In the genomic region with DNA sequence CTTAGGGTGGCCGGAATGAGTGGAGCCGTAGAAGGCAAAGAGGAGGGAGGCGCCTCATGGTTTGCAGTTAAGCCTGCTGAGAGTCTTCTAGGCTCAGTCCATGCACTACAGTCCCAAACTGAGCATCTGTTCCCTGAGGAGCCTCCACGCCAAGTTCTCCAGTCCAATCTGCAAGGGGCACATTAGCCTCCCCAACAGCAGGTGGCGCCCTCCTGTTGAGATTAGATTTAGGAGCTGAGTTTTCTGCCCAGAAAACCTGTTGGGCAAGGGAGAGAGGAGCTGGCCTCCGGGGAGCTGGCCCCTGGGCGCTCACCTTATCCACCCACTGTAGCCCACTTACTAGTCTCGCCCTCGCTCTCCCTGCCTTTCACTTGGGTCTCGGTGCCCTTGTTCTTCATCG, we compare ENCODE assay signal across 8 mouse cellular contexts.
DNase-seq lines count a peak whose midpoint lies in the region; ATAC-seq and TF ChIP-seq lines count a peak whose summit lies in the region.

No protein-coding gene starts in this region.

- no peak for TF ChIP-seq POLR2A in lung, adult 2 months (IDR thresholded peaks at IDR 0.05; ENCODE audit: borderline replicate concordance, extremely low read depth, low read depth, low read length)
- no peak for TF ChIP-seq POLR2A in small intestine, adult 2 months (IDR thresholded peaks at IDR 0.05; ENCODE audit: low read depth, low read length)

- no peak overlapping the region for H3K9ac ChIP-seq in forebrain, embryonic 16.5 days (replicated peaks; ENCODE audit: low read depth, low read length)

- 0 out of 2 replicates have a peak, but pooled peaks cover 3% of the 10 kb centered on the region for H3K4me1 ChIP-seq in forebrain, embryonic 10.5 days
- no peaks in the 10 kb centered on the region for H3K4me1 ChIP-seq in forebrain, embryonic 16.5 days (replicated peaks; ENCODE audit: control insufficient read depth, insufficient read depth, low read length)
- H3K4me1 ChIP-seq in lung, adult 2 months (ENCODE audit: control insufficient read depth, insufficient read depth, low read length) = no peaks in the 10 kb centered on the region
- peaks cover 22% of the 10 kb centered on the region for H3K4me1 ChIP-seq in small intestine, adult 2 months (ENCODE audit: control insufficient read depth, insufficient read depth, insufficient read length, low read length)

- peaks cover 12% of the 10 kb centered on the region for H3K27me3 ChIP-seq in forebrain, embryonic 10.5 days (ENCODE audit: poor library complexity, severe bottlenecking)
- no peaks in the 10 kb centered on the region for H3K27me3 ChIP-seq in forebrain, embryonic 16.5 days (replicated peaks; ENCODE audit: control insufficient read depth, insufficient read depth, low read length)
- H3K27me3 ChIP-seq in small intestine, adult 2 months (ENCODE audit: control insufficient read depth, insufficient read depth, low read length) = no peaks in the 10 kb centered on the region

- H3K4me3 ChIP-seq in forebrain, embryonic 10.5 days = no peak overlapping the region
- H3K4me3 ChIP-seq in forebrain, embryonic 16.5 days (replicated peaks; ENCODE audit: low read length) = no peak overlapping the region
- H3K4me3 ChIP-seq in lung, adult 2 months (replicated peaks; ENCODE audit: extremely low read depth, low read depth, low read length) = no peak overlapping the region
- H3K4me3 ChIP-seq in small intestine, adult 2 months (ENCODE audit: low read depth, low read length) = peak overlapping the region; percentile 48

- no peaks in the 10 kb centered on the region for H3K9me3 ChIP-seq in forebrain, embryonic 10.5 days
- no peaks in the 10 kb centered on the region for H3K9me3 ChIP-seq in forebrain, embryonic 16.5 days (ENCODE audit: control insufficient read depth, low read length)

- no peak for DNase-seq in forebrain, embryonic 10.5 days (ENCODE audit: extremely low spot score, low spot score)
- peak; percentile 91 for DNase-seq in adipocyte (ENCODE audit: low spot score)
- DNase-seq in gastrocnemius, adult 8-10 months (ENCODE audit: low spot score in 2 of 2) = peak; percentile 43 to 58
- peak; percentile 70 for DNase-seq in kidney, postnatal 14 days
- DNase-seq in lung, adult 2 months = peak; percentile 79
- DNase-seq in urinary bladder, postnatal 36 days (ENCODE audit: low spot score in 2 of 2) = peak; percentile 78 to 83

- 86% methylated on average over 11 of the region's 11 CpGs for WGBS in forebrain, embryonic 10.5 days
- WGBS in forebrain, embryonic 16.5 days = 85% methylated on average over 11 of the region's 11 CpGs
- 69% methylated on average over 11 of the region's 11 CpGs for WGBS in lung, adult 2 months
- 36% methylated on average over 11 of the region's 11 CpGs for WGBS in small intestine, adult 2 months

- peak overlapping the region; percentile 31; the same call in 1 of the 2 replicates for H3K27ac ChIP-seq in forebrain, embryonic 10.5 days
- no peak overlapping the region for H3K27ac ChIP-seq in forebrain, embryonic 16.5 days (ENCODE audit: low read length)
- peak overlapping the region; percentile 94 for H3K27ac ChIP-seq in small intestine, adult 2 months (ENCODE audit: insufficient read depth, low read depth, low read length)

- peak; percentile 81 for TF ChIP-seq CTCF in lung, adult 2 months (IDR thresholded peaks at IDR 0.05; ENCODE audit: insufficient read depth, low read length)
- TF ChIP-seq CTCF in small intestine, adult 2 months (IDR thresholded peaks at IDR 0.05; ENCODE audit: extremely low read depth, insufficient read length, insufficient replicate concordance, low read depth, low read length) = peak; percentile 80; the same call in 1 of the 2 replicates

- ATAC-seq in forebrain, embryonic 16.5 days = no peak

- no peak overlapping the region for H3K4me2 ChIP-seq in forebrain, embryonic 16.5 days (ENCODE audit: low read length)

- no peaks in the 10 kb centered on the region for H3K36me3 ChIP-seq in forebrain, embryonic 10.5 days (replicated peaks)
- no peaks in the 10 kb centered on the region for H3K36me3 ChIP-seq in forebrain, embryonic 16.5 days (ENCODE audit: control insufficient read depth, insufficient read depth)
- H3K36me3 ChIP-seq in small intestine, adult 2 months (ENCODE audit: control insufficient read depth, insufficient read depth, low read length) = no peaks in the 10 kb centered on the region
